Mouse (Mus musculus) right cerebral cortex, postnatal 25 days (tissue): ENCODE results near the gene Prorsd1.
"Not testable (repeated sequence)": the region's sequence is repeated elsewhere in the genome, so short reads cannot be mapped to it uniquely, and the experiment has no call there.

Experiments
- DNase-seq: peaks from one replicate; pipeline ENCODE4 v3.0.0; 2022

Prorsd1 gene

GRCm38 (mm10) chr11:29514682-29515412 lies at the start of gene Prorsd1:
TSS of gene Prorsd1 (minus strand) at chr11:29515033.
- peak; percentile 66 for DNase-seq

GRCm38 (mm10) chr11:29563406-29563805 lies 48.6 kb upstream of the Prorsd1 start:
- DNase-seq: no peak

GRCm38 (mm10) chr11:29560990-29561389 lies 46.2 kb upstream of the Prorsd1 start:
- no peak for DNase-seq

- DNase-seq: no peak
These were observed 45.6 kb upstream of the Prorsd1 start for GRCm38 (mm10) chr11:29560452-29560851.

GRCm38 (mm10) chr11:29549425-29549778 lies 34.6 kb upstream of the Prorsd1 start:
- DNase-seq: no peak

GRCm38 (mm10) chr11:29548504-29549424 lies 33.9 kb upstream of the Prorsd1 start:
- no peak for DNase-seq

- peak; percentile 93 for DNase-seq
These were observed 33.1 kb upstream of the Prorsd1 start, which contains the start of the genes Clhc1 and Rps27a for GRCm38 (mm10) chr11:29547752-29548503. TSS of gene Clhc1 (plus strand) at chr11:29547950. TSS of gene Rps27a (minus strand) at chr11:29548109.

- no peak for DNase-seq
These were observed 32.5 kb upstream of the Prorsd1 start for GRCm38 (mm10) chr11:29547249-29547751.

GRCm38 (mm10) chr11:29546762-29547161 lies 31.9 kb upstream of the Prorsd1 start:
- DNase-seq: no peak

- DNase-seq: not testable (repeated sequence)
These were observed 31.5 kb upstream of the Prorsd1 start for GRCm38 (mm10) chr11:29546297-29546696.

- not testable (repeated sequence) for DNase-seq
These were observed 30.4 kb upstream of the Prorsd1 start for GRCm38 (mm10) chr11:29545150-29545752.

GRCm38 (mm10) chr11:29544225-29544945 lies 29.6 kb upstream of the Prorsd1 start:
- DNase-seq: no peak

- no peak for DNase-seq
These were observed 23.4 kb upstream of the Prorsd1 start for GRCm38 (mm10) chr11:29538201-29538600.

- DNase-seq: peak; percentile 82
These were observed 11.4 kb upstream of the Prorsd1 start, which contains the start of gene Mtif2 for GRCm38 (mm10) chr11:29525988-29526794. TSS of gene Mtif2 (plus strand) at chr11:29526408.

- DNase-seq: no peak
These were observed 530 bp downstream of the Prorsd1 start for GRCm38 (mm10) chr11:29514325-29514681.

GRCm38 (mm10) chr11:29512818-29513535 lies 1.9 kb downstream of the Prorsd1 start:
- DNase-seq: no peak

- DNase-seq: no peak
These were observed 5.4 kb downstream of the Prorsd1 start for GRCm38 (mm10) chr11:29509421-29509820.

GRCm38 (mm10) chr11:29504899-29505625 lies 9.8 kb downstream of the Prorsd1 start:
- DNase-seq: no peak
